Mouse (Mus musculus): ENCODE data around the gene Itga3.

DNA sequence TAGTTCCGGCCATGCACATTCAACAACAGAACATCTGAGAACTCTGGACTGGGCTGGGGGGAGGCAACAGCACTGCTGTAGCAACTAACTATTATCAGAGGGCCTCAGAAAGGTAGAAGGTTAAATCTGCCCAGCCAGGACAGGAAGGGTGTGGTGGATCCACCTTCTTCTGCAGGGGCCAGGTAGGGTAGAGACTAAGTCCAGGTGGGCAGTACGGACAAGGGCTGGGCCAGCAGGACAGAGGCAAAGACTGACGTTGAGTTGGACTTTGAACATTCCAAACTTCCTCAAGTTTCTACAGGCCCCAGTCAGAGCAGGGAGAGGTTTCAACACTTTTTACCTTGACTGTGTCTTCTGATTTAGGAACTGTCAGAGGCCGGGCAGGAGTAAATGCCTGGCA lies 1.9 kb downstream of the Itga3 start:
- no peak for TF ChIP-seq GATA1 (IDR thresholded peaks at IDR 0.05; ENCODE audit: low read length)
- no peak for TF ChIP-seq TAL1 (IDR thresholded peaks at IDR 0.05; ENCODE audit: low read length)
